Mouse (Mus musculus): ENCODE data around the gene Inhbb.

DNA sequence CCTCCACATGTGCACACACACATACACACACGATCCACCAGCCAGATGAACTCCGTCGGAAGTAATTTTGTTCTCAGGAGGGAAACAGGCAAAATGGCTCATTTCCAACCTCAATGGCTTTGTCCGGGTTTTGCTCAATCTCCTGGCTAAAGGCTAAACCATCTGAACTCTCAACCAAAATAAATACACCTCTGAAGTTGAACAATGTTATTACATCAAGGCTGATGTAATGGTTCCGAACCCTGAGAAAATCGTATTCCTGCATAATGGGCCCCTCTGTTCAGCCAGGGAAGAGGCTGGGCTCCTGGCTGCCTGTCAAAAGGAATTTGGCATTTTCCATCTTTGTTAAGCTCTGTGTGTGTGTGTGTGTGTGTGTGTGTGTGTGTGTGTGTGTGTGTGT, 15.4 kb upstream of the Inhbb start:
- no peak for TF ChIP-seq POLR2A (IDR thresholded peaks at IDR 0.05; ENCODE audit: borderline replicate concordance, extremely low read depth, insufficient read depth, insufficient read length, poor library complexity, severe bottlenecking)
- TF ChIP-seq CTCF (IDR thresholded peaks at IDR 0.05; ENCODE audit: borderline replicate concordance, extremely low read depth, insufficient read depth, insufficient read length) = no peak
